Mouse (Mus musculus): ENCODE data around the gene Nup188.

Nup188 gene

GRCm38 (mm10) chr2:30286192-30287026 lies at the start of gene Nup188, which contains the start of gene Dolk:
TSS of gene Nup188 (plus strand) at chr2:30286397.
TSS of gene Dolk (minus strand) at chr2:30286334.
- Histone ChIP-seq H3K36me3 (ENCODE audit: insufficient read depth, low read length) (peaks cover 41% of the 10 kb centered on the region), H3K4me1 (replicated peaks; ENCODE audit: low read depth, low read length) (peaks cover 40% of the 10 kb centered on the region), H3K9me3 (ENCODE audit: low read length) (no peaks in the 10 kb centered on the region), H3K4me3 (replicated peaks; ENCODE audit: low read length) (peak within 1 kb of the TSS; percentile 99), H3K27me3 (ENCODE audit: insufficient read depth, low read length) (no peaks in the 10 kb centered on the region)
- TF ChIP-seq CTCF (conservative IDR thresholded peaks at IDR 0.05; ENCODE audit: low read length) (no peak), NANOG (IDR thresholded peaks at IDR 0.05; ENCODE audit: borderline replicate concordance, low read length) (no peak), POU5F1 (IDR thresholded peaks at IDR 0.05; ENCODE audit: borderline replicate concordance, low read length) (no peak)

GRCm38 (mm10) chr2:30236426-30237198 lies 49.6 kb upstream of the Nup188 start:
- no peaks in the 10 kb centered on the region for H3K27me3 ChIP-seq (ENCODE audit: insufficient read depth, low read length)
- H3K9me3 ChIP-seq (ENCODE audit: low read length), result peaks cover 51% of the 10 kb centered on the region
- peak overlapping the region; percentile 93 for H3K4me3 ChIP-seq (replicated peaks; ENCODE audit: low read length)
- H3K4me1 ChIP-seq (replicated peaks; ENCODE audit: low read depth, low read length), result peaks cover 47% of the 10 kb centered on the region
- TF ChIP-seq CTCF (conservative IDR thresholded peaks at IDR 0.05; ENCODE audit: low read length), result no peak
- TF ChIP-seq NANOG (IDR thresholded peaks at IDR 0.05; ENCODE audit: borderline replicate concordance, low read length), result no peak
- TF ChIP-seq POU5F1 (IDR thresholded peaks at IDR 0.05; ENCODE audit: borderline replicate concordance, low read length), result no peak
- peaks cover 29% of the 10 kb centered on the region for H3K36me3 ChIP-seq (ENCODE audit: insufficient read depth, low read length)

- TF ChIP-seq POU5F1 (IDR thresholded peaks at IDR 0.05; ENCODE audit: borderline replicate concordance, low read length) (no peak), NANOG (IDR thresholded peaks at IDR 0.05; ENCODE audit: borderline replicate concordance, low read length) (no peak), CTCF (conservative IDR thresholded peaks at IDR 0.05; ENCODE audit: low read length) (no peak)
- peaks cover 54% of the 10 kb centered on the region for H3K4me1 ChIP-seq (replicated peaks; ENCODE audit: low read depth, low read length)
- H3K9me3 ChIP-seq (ENCODE audit: low read length), result peaks cover 44% of the 10 kb centered on the region
- peak within 1 kb of the TSS; percentile 93 for H3K4me3 ChIP-seq (replicated peaks; ENCODE audit: low read length)
- peaks cover 31% of the 10 kb centered on the region for H3K36me3 ChIP-seq (ENCODE audit: insufficient read depth, low read length)
- no peaks in the 10 kb centered on the region for H3K27me3 ChIP-seq (ENCODE audit: insufficient read depth, low read length)
Measured at GRCm38 (mm10) chr2:30237199-30237880, 48.9 kb upstream of the Nup188 start, which contains the start of gene Lrrc8a. TSS of gene Lrrc8a (plus strand) at chr2:30237715.

- TF ChIP-seq CTCF (conservative IDR thresholded peaks at IDR 0.05; ENCODE audit: low read length) (no peak), POU5F1 (IDR thresholded peaks at IDR 0.05; ENCODE audit: borderline replicate concordance, low read length) (no peak), NANOG (IDR thresholded peaks at IDR 0.05; ENCODE audit: borderline replicate concordance, low read length) (no peak)
- H3K9me3 ChIP-seq (ENCODE audit: low read length), result peaks cover 38% of the 10 kb centered on the region
- peak overlapping the region; percentile 93 for H3K4me3 ChIP-seq (replicated peaks; ENCODE audit: low read length)
- no peaks in the 10 kb centered on the region for H3K27me3 ChIP-seq (ENCODE audit: insufficient read depth, low read length)
- peaks cover 59% of the 10 kb centered on the region for H3K4me1 ChIP-seq (replicated peaks; ENCODE audit: low read depth, low read length)
- H3K36me3 ChIP-seq (ENCODE audit: insufficient read depth, low read length), result peaks cover 31% of the 10 kb centered on the region
Measured at GRCm38 (mm10) chr2:30237881-30238280, 48.3 kb upstream of the Nup188 start.

- H3K27me3 ChIP-seq (ENCODE audit: insufficient read depth, low read length), result no peaks in the 10 kb centered on the region
- H3K9me3 ChIP-seq (ENCODE audit: low read length), result peaks cover 27% of the 10 kb centered on the region
- peak overlapping the region; percentile 93 for H3K4me3 ChIP-seq (replicated peaks; ENCODE audit: low read length)
- H3K36me3 ChIP-seq (ENCODE audit: insufficient read depth, low read length), result peaks cover 39% of the 10 kb centered on the region
- TF ChIP-seq POU5F1 (IDR thresholded peaks at IDR 0.05; ENCODE audit: borderline replicate concordance, low read length) (no peak), CTCF (conservative IDR thresholded peaks at IDR 0.05; ENCODE audit: low read length) (no peak)
- H3K4me1 ChIP-seq (replicated peaks; ENCODE audit: low read depth, low read length), result peaks cover 70% of the 10 kb centered on the region
Measured at GRCm38 (mm10) chr2:30238906-30239465, 47.2 kb upstream of the Nup188 start.

- Histone ChIP-seq H3K4me1 (replicated peaks; ENCODE audit: low read depth, low read length) (peaks cover 78% of the 10 kb centered on the region), H3K36me3 (ENCODE audit: insufficient read depth, low read length) (peaks cover 46% of the 10 kb centered on the region), H3K27me3 (ENCODE audit: insufficient read depth, low read length) (no peaks in the 10 kb centered on the region), H3K4me3 (replicated peaks; ENCODE audit: low read length) (no peak overlapping the region), H3K9me3 (ENCODE audit: low read length) (peaks cover 19% of the 10 kb centered on the region)
- TF ChIP-seq NANOG (IDR thresholded peaks at IDR 0.05; ENCODE audit: borderline replicate concordance, low read length), result no peak
- no peak for TF ChIP-seq POU5F1 (IDR thresholded peaks at IDR 0.05; ENCODE audit: borderline replicate concordance, low read length)
- TF ChIP-seq CTCF (conservative IDR thresholded peaks at IDR 0.05; ENCODE audit: low read length), result no peak
Measured at GRCm38 (mm10) chr2:30239777-30240176, 46.4 kb upstream of the Nup188 start.

- H3K27me3 ChIP-seq (ENCODE audit: insufficient read depth, low read length), result no peaks in the 10 kb centered on the region
- peaks cover 49% of the 10 kb centered on the region for H3K36me3 ChIP-seq (ENCODE audit: insufficient read depth, low read length)
- peaks cover 82% of the 10 kb centered on the region for H3K4me1 ChIP-seq (replicated peaks; ENCODE audit: low read depth, low read length)
- H3K9me3 ChIP-seq (ENCODE audit: low read length), result peaks cover 15% of the 10 kb centered on the region
- TF ChIP-seq NANOG (IDR thresholded peaks at IDR 0.05; ENCODE audit: borderline replicate concordance, low read length) (no peak), POU5F1 (IDR thresholded peaks at IDR 0.05; ENCODE audit: borderline replicate concordance, low read length) (no peak), CTCF (conservative IDR thresholded peaks at IDR 0.05; ENCODE audit: low read length) (no peak)
- no peak within 1 kb of the TSS for H3K4me3 ChIP-seq (replicated peaks; ENCODE audit: low read length)
Measured at GRCm38 (mm10) chr2:30240267-30240666, 45.9 kb upstream of the Nup188 start, which contains the start of gene Gm28035. TSS of gene Gm28035 (plus strand) at chr2:30240567.

Data from E14TG2a.4 (cell line).